Mouse (Mus musculus) lung, postnatal 36 days (tissue): ENCODE measurements around the gene E130208F15Rik.
A peak's percentile ranks its signal among the peaks of the same experiment; 100 is the strongest.

Experiments
- DNase-seq: peaks from one replicate; pipeline ENCODE4 v3.0.0; 2022; ENCODE audit warnings: mixed read lengths

E130208F15Rik gene

GRCm38 (mm10) chr7:30336384-30336783, 14.8 kb downstream of the E130208F15Rik start:
- peak; percentile 90 for DNase-seq

- no peak for DNase-seq
These were observed 18.0 kb downstream of the E130208F15Rik start for GRCm38 (mm10) chr7:30339432-30340109.

GRCm38 (mm10) chr7:30346635-30347379, 25.3 kb downstream of the E130208F15Rik start:
- DNase-seq, result peak; percentile 78

- DNase-seq, result peak; percentile 57
These were observed 26.3 kb downstream of the E130208F15Rik start for GRCm38 (mm10) chr7:30347828-30348227.

- DNase-seq, result peak; percentile 80
These were observed 31.8 kb downstream of the E130208F15Rik start for GRCm38 (mm10) chr7:30353279-30353822.

- no peak for DNase-seq
These were observed 32.5 kb downstream of the E130208F15Rik start for GRCm38 (mm10) chr7:30354059-30354458.

- no peak for DNase-seq
These were observed 37.0 kb downstream of the E130208F15Rik start for GRCm38 (mm10) chr7:30358378-30359186.

GRCm38 (mm10) chr7:30359276-30359865, 37.8 kb downstream of the E130208F15Rik start:
- no peak for DNase-seq

- DNase-seq, result no peak
These were observed 38.5 kb downstream of the E130208F15Rik start for GRCm38 (mm10) chr7:30360028-30360427.

GRCm38 (mm10) chr7:30362652-30363343, 41.3 kb downstream of the E130208F15Rik start, which contains the start of gene Lrfn3:
Lrfn3 (minus strand) TSS chr7:30362772.
- peak; percentile 44 for DNase-seq

- no peak for DNase-seq
These were observed 41.8 kb downstream of the E130208F15Rik start for GRCm38 (mm10) chr7:30363344-30363738.

- no peak for DNase-seq
These were observed 45.9 kb downstream of the E130208F15Rik start for GRCm38 (mm10) chr7:30367466-30367865.
